Mouse (Mus musculus) midbrain, embryonic 12.5 days (tissue): ENCODE results near the gene Taar7a. TPM values are rescaled to one million over a fixed set of nuclear protein-coding genes. Genes with fewer than 3 reads are reported as not detected.

Experiments
- ATAC-seq: fragments of 200-750 bp; cut with Nextera tagmentation; 2 replicates; pipeline ENCODE4 v1.8.0; 2017; ENCODE audit warnings: low read depth, moderate TSS enrichment, moderate library complexity; ENCODE audit not compliant: low FRiP score
- H3K27ac ChIP-seq: fragments of 300-500 bp; sonication (generic); replicated peaks from 2 replicates; pipeline ENCODE4 v1.5.1; 2016; ENCODE audit warnings: mild to moderate bottlenecking
- H3K27me3 ChIP-seq: fragments of 300-500 bp; sonication (generic); 2 replicates; pipeline ENCODE4 v1.6.1; 2016; ENCODE audit warnings: mild to moderate bottlenecking
- H3K36me3 ChIP-seq: fragments of 300-500 bp; sonication (generic); 2 replicates; pipeline ENCODE4 v1.6.1; 2016
- H3K4me1 ChIP-seq: fragments of 300-500 bp; sonication (generic); 2 replicates; pipeline ENCODE4 v1.6.1; 2016
- H3K4me2 ChIP-seq: fragments of 300-500 bp; sonication (generic); replicated peaks from 2 replicates; pipeline ENCODE4 v1.6.1; 2016; ENCODE audit warnings: mild to moderate bottlenecking, moderate library complexity
- H3K4me3 ChIP-seq: fragments of 300-500 bp; sonication (generic); 2 replicates; pipeline ENCODE4 v1.5.1; 2016; ENCODE audit warnings: mild to moderate bottlenecking
- H3K9ac ChIP-seq: fragments of 300-500 bp; sonication (generic); replicated peaks from 2 replicates; pipeline ENCODE4 v1.6.1; 2016; ENCODE audit warnings: mild to moderate bottlenecking, moderate library complexity
- H3K9me3 ChIP-seq: fragments of 300-500 bp; sonication (generic); 2 replicates; pipeline ENCODE4 v1.6.1; 2016; ENCODE audit warnings: mild to moderate bottlenecking
- WGBS: fragments of 180-500 bp; shearing (Covaris S2); methylation state at CpG from one replicate; pipeline ENCODE4 v1.1.7; 2016; 5-methylcytosine and 5-hydroxymethylcytosine counted together
- polyA plus RNA-seq: library from polyadenylated mRNA; unstranded; fragments of >200 nt; fragmentation: Nextera tagmentation; extraction: Ambion mirVana; gene quantifications from 2 replicates; pipeline ENCODE4 v1.2.1, GENCODE M21; 2016

The Taar7a gene
- not detected in 2 replicates for polyA plus RNA-seq

GRCm38 (mm10) chr10:23993381-23993780, at the start of gene Taar7a:
Taar7a (minus strand) TSS chr10:23993481.
- no peak within 1 kb of the TSS for H3K9ac ChIP-seq
- WGBS: 84% methylated on average over 3 of the region's 3 CpGs
- H3K27ac ChIP-seq: no peak within 1 kb of the TSS
- H3K36me3 ChIP-seq: no peaks in the 10 kb centered on the region
- no peaks in the 10 kb centered on the region for H3K4me1 ChIP-seq
- H3K9me3 ChIP-seq: no peaks in the 10 kb centered on the region
- H3K27me3 ChIP-seq: no peaks in the 10 kb centered on the region
- H3K4me3 ChIP-seq: no peak within 1 kb of the TSS
- H3K4me2 ChIP-seq: no peak within 1 kb of the TSS
- no peak for ATAC-seq

GRCm38 (mm10) chr10:24040120-24040869, 47.0 kb upstream of the Taar7a start:
- Histone ChIP-seq H3K4me3 (no peak overlapping the region), H3K4me2 (no peak overlapping the region), H3K36me3 (no peaks in the 10 kb centered on the region), H3K27ac (no peak overlapping the region), H3K9ac (no peak overlapping the region), H3K9me3 (no peaks in the 10 kb centered on the region), H3K4me1 (no peaks in the 10 kb centered on the region), H3K27me3 (no peaks in the 10 kb centered on the region)
- no peak for ATAC-seq
- 70% methylated on average over 2 of the region's 2 CpGs for WGBS

GRCm38 (mm10) chr10:24037314-24037713, 44.0 kb upstream of the Taar7a start, which contains the start of gene Taar7e:
Taar7e (plus strand) TSS chr10:24037614.
- H3K9ac ChIP-seq: no peak within 1 kb of the TSS
- H3K9me3 ChIP-seq: no peaks in the 10 kb centered on the region
- H3K4me2 ChIP-seq: no peak within 1 kb of the TSS
- ATAC-seq: no peak
- no peaks in the 10 kb centered on the region for H3K27me3 ChIP-seq
- no peaks in the 10 kb centered on the region for H3K4me1 ChIP-seq
- no peak within 1 kb of the TSS for H3K27ac ChIP-seq
- H3K4me3 ChIP-seq: no peak within 1 kb of the TSS
- no peaks in the 10 kb centered on the region for H3K36me3 ChIP-seq
- 87% methylated on average over 2 of the region's 2 CpGs for WGBS

GRCm38 (mm10) chr10:24031347-24031746, 38.1 kb upstream of the Taar7a start:
- ATAC-seq: no peak
- H3K27ac ChIP-seq: no peak overlapping the region
- no peaks in the 10 kb centered on the region for H3K9me3 ChIP-seq
- no peak overlapping the region for H3K9ac ChIP-seq
- no peaks in the 10 kb centered on the region for H3K4me1 ChIP-seq
- H3K4me2 ChIP-seq: no peak overlapping the region
- H3K27me3 ChIP-seq: no peaks in the 10 kb centered on the region
- no peaks in the 10 kb centered on the region for H3K36me3 ChIP-seq
- no peak overlapping the region for H3K4me3 ChIP-seq

GRCm38 (mm10) chr10:24026922-24027321, 33.6 kb upstream of the Taar7a start, which contains the start of gene Taar7d:
Taar7d (plus strand) TSS chr10:24027222.
- no peaks in the 10 kb centered on the region for H3K4me1 ChIP-seq
- no peaks in the 10 kb centered on the region for H3K27me3 ChIP-seq
- H3K9me3 ChIP-seq: no peaks in the 10 kb centered on the region
- H3K27ac ChIP-seq: no peak within 1 kb of the TSS
- no peak within 1 kb of the TSS for H3K4me2 ChIP-seq
- no peak for ATAC-seq
- H3K36me3 ChIP-seq: no peaks in the 10 kb centered on the region
- H3K9ac ChIP-seq: no peak within 1 kb of the TSS
- no peak within 1 kb of the TSS for H3K4me3 ChIP-seq

GRCm38 (mm10) chr10:24008143-24008542, 14.9 kb upstream of the Taar7a start:
- H3K27me3 ChIP-seq: no peaks in the 10 kb centered on the region
- H3K4me3 ChIP-seq: no peak overlapping the region
- H3K9me3 ChIP-seq: no peaks in the 10 kb centered on the region
- H3K9ac ChIP-seq: no peak overlapping the region
- ATAC-seq: no peak
- WGBS: 90% methylated on average over 1 of the region's 1 CpGs
- no peaks in the 10 kb centered on the region for H3K4me1 ChIP-seq
- no peak overlapping the region for H3K4me2 ChIP-seq
- H3K36me3 ChIP-seq: no peaks in the 10 kb centered on the region
- H3K27ac ChIP-seq: no peak overlapping the region

- H3K9me3 ChIP-seq: no peaks in the 10 kb centered on the region
- no peak overlapping the region for H3K4me2 ChIP-seq
- no peaks in the 10 kb centered on the region for H3K4me1 ChIP-seq
- no peak overlapping the region for H3K27ac ChIP-seq
- no peak overlapping the region for H3K9ac ChIP-seq
- H3K4me3 ChIP-seq: no peak overlapping the region
- H3K36me3 ChIP-seq: no peaks in the 10 kb centered on the region
- H3K27me3 ChIP-seq: no peaks in the 10 kb centered on the region
- ATAC-seq: no peak
- 68% methylated on average over 2 of the region's 2 CpGs for WGBS
These were observed 13.8 kb upstream of the Taar7a start for GRCm38 (mm10) chr10:24007034-24007433.

- Histone ChIP-seq H3K36me3 (no peaks in the 10 kb centered on the region), H3K27me3 (no peaks in the 10 kb centered on the region), H3K27ac (no peak overlapping the region), H3K9me3 (no peaks in the 10 kb centered on the region), H3K4me2 (no peak overlapping the region), H3K4me1 (no peaks in the 10 kb centered on the region), H3K4me3 (no peak overlapping the region), H3K9ac (no peak overlapping the region)
- ATAC-seq: no peak
- 85% methylated on average over 1 of the region's 1 CpGs for WGBS
These were observed 13.2 kb upstream of the Taar7a start for GRCm38 (mm10) chr10:24006442-24006841.

GRCm38 (mm10) chr10:23999639-24000038, 6.4 kb upstream of the Taar7a start, which contains the start of gene Taar7b:
Taar7b (plus strand) TSS chr10:23999939.
- no peak for ATAC-seq
- H3K9me3 ChIP-seq: no peaks in the 10 kb centered on the region
- 93% methylated on average over 1 of the region's 1 CpGs for WGBS
- no peak within 1 kb of the TSS for H3K27ac ChIP-seq
- no peak within 1 kb of the TSS for H3K4me2 ChIP-seq
- no peak within 1 kb of the TSS for H3K9ac ChIP-seq
- H3K27me3 ChIP-seq: no peaks in the 10 kb centered on the region
- no peak within 1 kb of the TSS for H3K4me3 ChIP-seq
- no peaks in the 10 kb centered on the region for H3K36me3 ChIP-seq
- no peaks in the 10 kb centered on the region for H3K4me1 ChIP-seq

- 78% methylated on average over 5 of the region's 5 CpGs for WGBS
- H3K27ac ChIP-seq: no peak overlapping the region
- H3K9me3 ChIP-seq: no peaks in the 10 kb centered on the region
- ATAC-seq: no peak
- H3K4me1 ChIP-seq: no peaks in the 10 kb centered on the region
- H3K36me3 ChIP-seq: no peaks in the 10 kb centered on the region
- H3K4me2 ChIP-seq: no peak overlapping the region
- no peak overlapping the region for H3K4me3 ChIP-seq
- H3K27me3 ChIP-seq: no peaks in the 10 kb centered on the region
- no peak overlapping the region for H3K9ac ChIP-seq
These were observed 6.9 kb downstream of the Taar7a start for GRCm38 (mm10) chr10:23986419-23986818.

- ATAC-seq: no peak
- H3K36me3 ChIP-seq: no peaks in the 10 kb centered on the region
- 78% methylated on average over 8 of the region's 8 CpGs for WGBS
These were observed 7.7 kb downstream of the Taar7a start, which contains the start of gene Taar6 for GRCm38 (mm10) chr10:23985546-23985945. Taar6 (minus strand) TSS chr10:23985646.

GRCm38 (mm10) chr10:23978901-23979705, 14.2 kb downstream of the Taar7a start:
- Histone ChIP-seq H3K36me3 (no peaks in the 10 kb centered on the region), H3K27me3 (no peaks in the 10 kb centered on the region), H3K4me2 (no peak overlapping the region), H3K4me1 (no peaks in the 10 kb centered on the region), H3K27ac (no peak overlapping the region), H3K9me3 (no peaks in the 10 kb centered on the region), H3K9ac (no peak overlapping the region), H3K4me3 (no peak overlapping the region)
- ATAC-seq: peak; percentile 77
- WGBS: 43% methylated on average over 16 of the region's 16 CpGs

More at GRCm38 (mm10) chr10:23985546-23985945, 7.7 kb downstream of the Taar7a start, which contains the start of gene Taar6:
- Histone ChIP-seq H3K4me3 (no peak within 1 kb of the TSS), H3K4me2 (no peak within 1 kb of the TSS), H3K27ac (no peak within 1 kb of the TSS), H3K27me3 (no peaks in the 10 kb centered on the region), H3K9me3 (no peaks in the 10 kb centered on the region), H3K9ac (no peak within 1 kb of the TSS), H3K4me1 (no peaks in the 10 kb centered on the region)
